Mouse (Mus musculus) left cerebral cortex, adult 11 months (tissue): ENCODE measurements at regions not wholly inside any gene's neighbourhood (a gene's known extent, or its start where the extent isn't known, plus 50 kb on each side); places are given as distances from the start of the nearest gene placed in this dataset.

Experiments
- DNase-seq: peaks from one replicate; pipeline ENCODE4 v3.0.0; 2022; ENCODE audit warnings: low spot score

DNA sequence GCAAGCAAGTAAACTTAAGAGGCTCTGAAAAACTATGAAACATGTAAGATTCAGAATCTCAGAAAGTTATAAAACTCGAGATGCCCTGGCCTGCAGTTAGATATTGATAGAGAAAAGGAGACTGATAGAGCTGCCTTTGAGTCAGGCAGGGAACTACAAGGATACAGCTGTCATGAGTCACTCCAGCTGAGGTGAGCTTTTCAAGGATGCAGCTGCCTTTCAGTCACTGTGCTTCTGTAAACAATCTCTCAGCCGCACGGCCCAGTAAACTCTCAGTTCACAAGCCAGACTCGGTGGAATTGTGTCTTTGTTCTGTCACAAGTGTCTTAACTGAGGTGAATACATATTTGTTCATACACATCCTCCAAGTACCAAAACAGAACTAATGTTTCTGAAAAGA, 334.9 kb upstream of the Rsrc1 start:
- no peak for DNase-seq

DNA sequence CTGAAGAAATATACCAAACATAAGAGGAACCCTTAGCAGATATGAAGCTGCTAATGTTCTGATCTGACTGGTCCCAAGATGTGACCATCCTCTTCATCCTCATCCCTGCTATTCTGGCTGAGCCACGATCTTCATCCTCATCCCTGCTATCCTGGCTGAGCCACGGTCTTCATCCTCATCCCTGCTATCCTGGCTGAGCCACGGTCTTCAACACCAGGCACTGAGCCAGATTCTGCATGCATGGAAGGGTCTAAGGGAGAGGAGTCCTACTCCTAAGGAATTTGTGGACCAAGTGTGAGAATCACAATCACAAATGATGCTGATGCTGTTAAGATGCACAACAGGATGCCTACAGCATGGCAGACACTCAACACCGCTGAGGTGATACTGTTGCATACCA, 331.9 kb upstream of the Rsrc1 start:
- no peak for DNase-seq

- DNase-seq = no peak
These were observed 331.0 kb upstream of the Rsrc1 start for GRCm38 (mm10) chr3:66650076-66650748.

- DNase-seq = no peak
These were observed 330.3 kb upstream of the Rsrc1 start for GRCm38 (mm10) chr3:66650749-66651472.

DNA sequence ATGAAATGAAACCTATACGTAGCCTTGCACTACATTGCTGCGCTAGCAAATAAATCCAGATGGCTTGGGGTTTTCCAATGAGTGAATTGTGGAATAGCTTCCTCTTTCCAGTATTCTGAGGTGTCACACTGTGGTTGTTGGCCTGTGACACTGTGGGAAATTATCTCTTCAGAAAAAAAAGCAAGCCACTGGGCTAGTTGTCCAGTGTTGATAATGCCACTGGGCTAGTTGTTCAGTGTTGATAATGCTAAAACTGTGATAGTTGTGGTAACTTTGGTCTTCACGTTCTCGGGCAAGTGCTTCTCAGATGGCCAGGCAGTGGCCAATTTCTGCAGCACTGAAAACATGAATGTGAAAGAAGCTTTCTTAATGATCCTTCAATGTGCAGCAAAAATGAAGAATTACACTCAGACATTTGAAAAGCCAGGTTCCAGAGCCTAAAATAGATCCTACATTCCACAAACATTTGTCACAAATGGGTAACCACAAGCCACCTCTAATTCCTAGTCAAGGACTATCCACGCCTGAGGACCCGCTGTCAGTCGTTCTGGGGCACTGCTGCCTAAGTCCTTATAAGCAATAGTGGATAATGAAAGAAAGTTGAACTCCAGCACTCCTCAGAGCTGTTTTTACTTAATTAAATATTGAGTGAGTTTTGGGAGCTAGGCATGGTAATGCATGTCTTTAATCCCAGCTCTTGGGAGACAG, 328.9 kb upstream of the Rsrc1 start:
- no peak for DNase-seq

DNA sequence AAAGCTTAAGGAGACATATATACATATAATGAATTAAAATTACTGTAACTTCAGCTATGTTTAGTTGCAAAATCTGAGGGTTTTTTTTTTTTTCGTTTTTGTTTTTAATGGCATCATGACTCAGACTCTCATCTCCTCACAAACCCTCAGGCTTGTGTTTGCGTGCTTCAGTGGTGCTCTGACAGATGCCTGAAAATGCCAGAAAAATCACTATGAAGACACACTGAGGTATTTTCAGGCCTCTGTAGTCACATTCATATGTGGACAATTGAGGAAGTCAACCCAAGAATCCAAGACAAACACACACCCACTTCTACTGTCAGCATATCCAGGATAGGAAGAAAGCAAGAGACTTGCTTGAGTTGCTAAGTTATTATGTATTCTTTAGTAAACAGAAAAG, 327.2 kb upstream of the Rsrc1 start:
- DNase-seq = no peak

GRCm38 (mm10) chr3:66654860-66655259, 326.3 kb upstream of the Rsrc1 start:
- no peak for DNase-seq

- no peak for DNase-seq
These were observed 324.7 kb upstream of the Rsrc1 start for GRCm38 (mm10) chr3:66656458-66656857.

DNA sequence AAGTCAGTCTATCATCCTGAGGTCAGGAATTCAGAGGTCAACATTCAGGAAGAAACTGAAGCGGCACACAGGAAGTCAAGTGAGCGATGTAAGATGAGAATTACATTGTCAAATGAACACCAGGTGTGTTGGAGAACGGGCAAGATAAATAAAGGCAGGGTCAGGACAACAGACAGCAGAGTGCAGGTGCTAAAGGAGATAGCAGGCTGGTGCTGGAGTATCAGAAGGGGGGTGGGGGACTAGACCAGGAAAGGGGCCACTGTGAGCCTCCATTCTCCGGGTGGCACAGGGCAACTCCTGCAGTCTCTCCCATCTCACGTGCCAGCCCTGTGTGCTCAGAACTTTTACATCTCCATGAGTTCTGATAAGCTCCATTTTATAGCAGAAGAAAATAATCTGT, 320.6 kb upstream of the Rsrc1 start:
- DNase-seq = no peak

DNA sequence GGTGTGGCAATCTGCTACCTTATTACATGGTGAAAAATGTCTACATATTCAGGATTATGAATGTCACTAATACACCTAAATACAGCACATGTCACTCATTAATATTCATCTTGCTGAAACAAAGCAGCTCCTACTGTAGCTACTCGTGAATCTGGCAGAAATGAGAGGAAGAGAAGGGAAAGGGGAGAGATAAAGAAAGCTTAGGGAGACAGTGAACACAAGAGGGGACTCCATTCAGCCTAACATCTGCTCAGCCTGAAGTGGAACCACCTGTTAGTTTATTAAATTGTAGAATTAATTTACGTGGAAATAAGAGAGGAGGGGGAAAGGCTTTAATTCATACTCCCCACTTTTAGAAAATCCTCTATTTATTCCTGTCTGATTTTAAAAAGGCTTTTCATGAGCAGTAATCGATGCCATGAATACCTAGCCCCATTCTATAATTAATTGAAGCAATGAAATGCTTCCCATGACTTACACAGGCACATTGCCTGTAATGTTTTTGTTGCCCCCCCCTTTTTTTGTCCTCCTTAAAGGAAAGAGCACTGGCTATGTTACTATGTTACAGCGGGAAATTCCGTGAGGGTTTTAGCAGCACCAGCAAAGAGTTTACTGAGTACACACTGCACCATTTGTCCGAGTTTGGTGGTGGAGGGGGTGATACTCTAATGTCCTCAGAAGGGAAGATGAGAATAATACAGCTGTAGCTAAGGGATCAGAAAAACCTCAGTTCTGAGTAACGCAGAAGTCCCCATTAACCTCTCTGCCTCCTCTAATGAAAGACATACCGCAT, 319.2 kb upstream of the Rsrc1 start:
- no peak for DNase-seq

GRCm38 (mm10) chr3:66683589-66684286, 297.5 kb upstream of the Rsrc1 start:
- no peak for DNase-seq

DNA sequence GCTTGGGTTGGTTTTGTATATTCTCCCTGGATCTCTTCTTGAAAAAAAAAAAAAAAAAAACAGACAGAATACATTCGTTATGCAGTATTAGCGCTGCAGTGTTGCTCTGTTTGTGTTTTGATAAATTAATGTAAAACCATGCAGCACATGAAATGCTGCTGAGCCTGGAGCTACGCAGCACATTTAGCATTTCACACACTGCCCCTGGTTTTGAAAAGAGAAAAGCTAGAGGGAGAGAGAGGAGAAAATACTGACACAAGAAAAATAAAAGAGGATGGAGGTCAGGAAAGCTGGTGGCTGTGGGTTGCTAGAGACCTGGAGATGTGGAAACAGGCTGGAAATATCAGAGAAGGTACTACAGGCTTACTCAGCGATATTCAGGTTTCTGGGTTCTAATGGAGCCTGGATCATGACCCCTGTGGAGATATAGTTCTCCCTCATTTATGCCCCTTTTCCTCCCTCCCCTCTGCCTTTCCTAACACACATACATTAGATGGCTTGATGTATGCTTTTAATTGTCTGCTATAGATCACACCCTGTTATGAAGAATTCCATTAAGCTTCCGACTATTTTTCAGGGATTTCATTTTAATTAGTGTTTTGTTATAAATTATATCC, 296.8 kb upstream of the Rsrc1 start:
- no peak for DNase-seq

GRCm38 (mm10) chr3:66685136-66685535, 296.1 kb upstream of the Rsrc1 start:
- DNase-seq = no peak

GRCm38 (mm10) chr3:66687126-66687525, 294.1 kb upstream of the Rsrc1 start:
- no peak for DNase-seq

DNA sequence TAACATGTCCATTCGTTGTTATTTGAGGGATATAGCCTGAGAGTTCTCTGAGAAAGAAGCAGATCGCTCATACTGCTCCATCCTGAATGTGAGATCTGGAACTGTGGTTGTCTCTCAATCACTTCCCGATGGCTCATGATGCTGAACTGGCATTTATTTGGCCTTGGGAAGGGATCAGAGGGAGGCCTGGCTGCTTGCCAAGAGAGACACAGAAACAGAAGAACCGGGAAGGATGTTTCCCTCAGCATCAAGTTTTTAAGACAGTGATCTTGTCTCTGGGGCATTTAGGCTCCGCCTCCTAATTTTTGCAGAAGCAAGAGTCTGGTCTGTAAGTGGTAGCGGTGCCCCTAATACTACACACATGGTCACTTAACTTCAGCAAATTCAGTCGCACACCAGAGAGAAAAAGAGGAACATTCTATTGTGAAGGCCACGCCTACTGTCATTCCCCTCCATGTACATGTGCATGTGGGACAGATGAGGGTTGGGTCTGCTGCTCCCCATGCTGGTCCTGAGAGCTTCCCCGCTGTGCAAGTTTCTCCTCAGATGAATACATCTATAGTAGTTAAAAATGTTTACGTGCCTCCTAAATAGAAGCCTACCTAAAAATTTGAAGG, 290.2 kb upstream of the Rsrc1 start:
- no peak for DNase-seq

- DNase-seq = no peak
These were observed 286.1 kb upstream of the Rsrc1 start for GRCm38 (mm10) chr3:66695125-66695524.

GRCm38 (mm10) chr3:66695661-66696253, 285.4 kb upstream of the Rsrc1 start:
- no peak for DNase-seq

DNA sequence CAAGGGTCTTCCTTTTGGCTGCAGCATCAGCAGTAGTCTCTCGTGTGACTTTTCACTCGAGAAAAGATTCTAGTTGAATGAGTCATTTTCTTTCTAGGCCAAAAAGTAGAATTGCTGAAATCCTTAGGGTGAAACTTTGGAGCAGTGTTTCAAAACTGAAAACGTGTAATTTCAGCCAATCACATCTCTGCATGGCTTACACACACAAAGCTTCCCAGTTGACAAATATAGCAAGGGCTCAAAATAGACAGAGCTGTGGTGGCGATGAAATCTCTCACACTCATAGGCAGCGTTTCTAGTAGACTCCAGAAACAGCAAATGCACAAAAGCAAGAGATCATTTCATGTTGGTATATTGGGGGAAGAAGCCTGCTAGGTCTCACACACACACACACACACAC, 283.1 kb upstream of the Rsrc1 start:
- DNase-seq = peak; percentile 21

GRCm38 (mm10) chr3:66705766-66706165, 275.4 kb upstream of the Rsrc1 start:
- no peak for DNase-seq

DNA sequence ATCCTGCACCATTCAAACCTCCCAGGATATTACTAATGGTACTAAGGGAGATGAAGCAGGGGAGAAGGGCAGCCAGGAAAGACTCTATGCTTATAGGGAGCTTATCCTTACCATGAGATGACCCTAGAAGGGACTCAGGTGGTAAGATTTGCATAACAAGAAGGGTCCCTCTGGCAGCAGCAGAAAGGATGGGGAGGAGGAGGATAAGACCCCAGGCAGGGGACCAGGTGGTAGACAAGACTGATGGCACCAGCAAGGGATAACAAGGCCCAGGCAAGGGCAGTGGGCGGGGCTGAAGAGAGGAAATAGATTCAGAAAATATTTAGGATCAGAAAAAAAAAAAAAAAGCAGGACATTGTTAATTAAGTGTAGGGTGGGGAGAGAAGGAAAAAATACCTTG, 245.7 kb upstream of the Rsrc1 start:
- no peak for DNase-seq
